Mouse (Mus musculus) subcutaneous adipose tissue, adult 2 months (tissue): Measurements from ENCODE around the gene 1700014D04Rik. TPM values are rescaled to one million over a fixed set of nuclear protein-coding genes. Genes with fewer than 3 reads are reported as not detected.

Experiments used
- polyA plus RNA-seq: library from polyadenylated mRNA; depleted of rRNA; stranded (reverse); fragments of >200 nt; gene quantifications from 2 replicates; pipeline ENCODE4 v1.2.3, GENCODE M21; 2012; ENCODE audit warnings: low replicate concordance; rRNA removed

1700014D04Rik gene
- polyA plus RNA-seq: not detected in 2 replicates

DNA sequence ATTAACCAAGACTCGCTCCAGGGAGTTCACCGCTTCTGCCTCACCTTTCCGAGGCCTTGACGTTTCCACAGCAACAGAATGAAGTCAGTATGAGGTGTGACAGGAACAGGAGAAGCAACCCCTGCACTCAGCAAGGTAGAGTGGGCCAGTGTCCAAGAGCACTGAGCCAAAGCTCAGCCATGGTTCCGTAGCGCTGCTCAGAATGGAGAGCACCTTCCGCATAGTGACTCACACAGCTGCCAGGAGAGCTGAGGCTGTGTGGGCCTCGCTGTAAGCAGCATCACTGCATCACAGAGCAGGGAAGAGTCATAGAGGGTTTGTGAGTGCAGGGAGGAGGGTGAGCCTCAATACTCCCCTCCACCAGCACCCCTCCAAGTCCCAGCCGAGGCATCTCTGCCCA is at the start of gene 1700014D04Rik:
1700014D04Rik (minus strand) TSS at position 42 of the 400 bp plus-strand sequence.

DNA sequence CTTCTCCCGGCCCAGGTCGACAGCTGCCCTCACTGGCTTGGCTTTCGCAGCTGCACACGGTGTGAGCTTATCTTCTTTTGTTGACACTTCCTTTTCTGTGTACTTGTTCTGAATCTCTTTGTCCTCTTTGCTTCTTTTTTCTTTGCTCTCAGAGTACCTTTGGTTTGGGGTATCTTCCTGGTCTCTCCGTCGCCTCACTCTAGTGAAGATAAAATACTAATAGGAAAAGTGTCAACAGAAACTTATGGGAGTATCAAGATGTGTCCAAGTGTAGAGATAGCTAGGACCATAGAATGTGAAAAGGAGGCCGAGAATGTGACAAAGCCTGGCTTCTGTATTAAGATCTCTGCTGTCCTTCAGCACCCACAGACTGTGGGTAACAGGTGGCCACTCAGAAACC is 35.6 kb upstream of the 1700014D04Rik start, which contains the start of gene Gm49354:
Gm49354 (minus strand) TSS at position 101 of the 400 bp plus-strand sequence.

DNA sequence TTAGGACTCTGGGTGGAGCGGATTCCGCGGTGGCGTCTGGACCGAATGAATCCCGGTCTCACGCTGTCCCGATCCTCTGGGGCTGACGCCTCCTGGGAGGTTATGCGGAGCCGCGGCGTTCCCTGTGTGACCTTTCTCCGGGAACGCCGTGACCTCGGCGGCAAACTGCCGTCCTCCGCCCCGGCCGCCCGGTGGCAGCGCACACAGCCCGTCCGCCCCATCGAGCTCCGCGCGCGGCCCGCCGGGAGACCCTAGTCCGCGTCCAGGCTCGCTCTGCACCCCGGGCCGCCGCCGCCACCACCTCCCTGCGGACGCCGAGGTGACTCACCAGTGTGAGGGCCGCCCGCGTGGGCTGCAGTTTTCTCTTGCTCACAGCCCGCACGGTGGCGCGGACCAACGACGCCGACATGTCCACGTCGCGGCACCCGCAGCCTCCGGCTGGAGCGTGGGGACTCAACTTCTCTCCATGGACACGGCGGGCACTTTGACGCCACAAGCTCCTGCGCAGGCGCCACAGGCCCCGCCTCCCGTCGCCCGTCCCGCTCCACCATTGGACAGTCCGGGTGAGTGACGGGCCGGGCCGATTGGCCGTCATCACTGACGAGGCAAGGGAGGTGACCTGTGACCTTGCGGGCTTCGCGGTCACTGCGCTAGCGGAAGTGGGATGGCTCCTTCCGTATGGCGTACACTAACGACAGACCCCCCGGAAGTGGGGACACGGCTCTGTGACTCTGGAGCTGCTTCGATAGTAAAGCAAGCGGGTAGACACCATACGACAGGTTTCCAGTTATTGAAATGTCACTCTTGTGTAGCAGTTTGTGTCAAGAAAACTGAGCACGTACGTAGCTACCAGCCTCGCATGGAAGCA is 23.0 kb upstream of the 1700014D04Rik start, which contains the start of gene Isca1:
Isca1 (minus strand) TSS at position 515 of the 868 bp plus-strand sequence.

DNA sequence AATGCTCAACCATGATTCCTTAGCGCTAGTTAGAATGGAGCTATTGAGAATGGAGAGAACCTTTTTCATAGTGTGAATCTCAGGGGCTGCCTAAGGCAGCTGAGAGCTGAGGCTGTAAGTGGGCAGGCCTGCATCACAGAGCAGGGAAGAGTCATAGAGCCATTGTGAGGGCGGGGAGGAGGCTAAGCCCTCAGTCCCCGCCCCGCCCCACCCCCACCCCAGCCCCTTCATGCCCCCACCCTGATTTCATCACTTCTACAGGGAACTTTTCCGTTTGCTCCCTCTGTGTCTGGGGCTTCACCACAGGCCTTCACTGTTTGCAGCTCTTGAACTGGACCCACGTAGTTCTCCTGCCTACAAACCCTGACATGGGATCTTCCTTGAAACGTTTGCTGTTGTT is 14.9 kb downstream of the 1700014D04Rik start, which contains the start of gene Spata31d1d:
Spata31d1d (minus strand) TSS at position 101 of the 400 bp plus-strand sequence.

DNA sequence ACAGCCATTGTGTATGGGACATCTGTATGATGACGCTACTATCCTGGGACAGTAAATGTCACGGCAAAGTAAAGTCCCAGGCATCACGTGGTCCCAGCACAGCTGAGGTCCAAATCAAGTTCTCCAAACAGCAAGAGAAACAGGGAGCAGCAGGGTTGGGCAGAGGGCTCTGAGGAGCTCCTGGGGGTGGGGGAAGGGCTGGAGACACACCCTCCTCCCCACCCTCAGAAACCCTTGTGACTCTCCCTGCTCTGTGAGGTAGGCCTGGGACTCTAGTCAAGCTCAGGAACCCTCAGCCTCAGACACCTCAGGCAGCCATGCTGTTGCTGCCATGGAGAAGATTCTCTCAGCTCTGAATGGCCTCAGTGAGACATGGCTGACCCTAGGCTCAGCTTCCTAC is 34.6 kb downstream of the 1700014D04Rik start, which contains the start of gene Spata31d1b:
Spata31d1b (plus strand) TSS at position 301 of the 400 bp plus-strand sequence.

DNA sequence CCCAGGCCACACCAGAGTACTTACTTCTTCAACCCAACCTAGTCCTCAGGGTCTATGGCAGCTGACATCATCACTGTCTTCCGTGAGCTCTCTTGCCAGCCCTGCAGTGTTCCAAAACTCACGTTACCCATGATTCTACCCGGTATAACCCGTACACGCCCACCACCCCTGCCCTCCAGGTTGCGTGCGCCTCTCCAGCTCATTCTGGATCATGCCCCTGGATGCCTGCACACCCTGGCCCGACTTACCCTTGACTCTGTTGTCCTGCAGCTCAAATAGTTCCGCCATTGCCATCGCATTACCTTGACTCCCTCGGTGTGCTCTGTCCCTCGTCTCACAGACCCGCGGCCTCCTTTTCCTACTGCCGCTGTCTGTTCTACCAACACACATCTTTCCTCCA is 36.3 kb downstream of the 1700014D04Rik start, which contains the start of gene Spata31d1a:
Spata31d1a (minus strand) TSS at position 101 of the 400 bp plus-strand sequence.

DNA sequence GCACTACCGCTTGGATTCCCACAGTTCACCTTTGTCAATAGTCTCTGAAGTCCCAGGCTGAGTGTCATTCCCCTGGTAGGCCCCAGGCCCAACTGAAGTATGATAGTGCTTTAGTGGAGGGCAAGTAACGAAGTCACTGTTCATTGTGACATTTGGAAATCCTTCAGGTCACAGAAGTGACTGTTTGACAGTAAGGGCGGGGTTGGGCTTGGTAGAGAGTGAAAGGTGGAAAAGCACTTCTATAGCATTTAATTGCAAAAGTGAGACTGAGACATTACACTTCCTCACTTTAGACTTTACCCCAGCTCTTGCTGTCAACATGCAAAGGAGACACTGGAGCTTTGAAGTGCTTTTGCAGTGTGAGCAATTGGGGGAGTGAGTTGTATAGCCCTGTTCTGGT is 52.5 kb downstream of the 1700014D04Rik start, which contains the start of gene 4921517D22Rik:
4921517D22Rik (minus strand) TSS at position 101 of the 400 bp plus-strand sequence.

Other genes starting within 250 kb of the 1700014D04Rik start
- 12.0 and 12.8 TPM in 2 replicates for gene Agtpbp1, start 161.5 kb downstream of the 1700014D04Rik start, polyA plus RNA-seq
- gene Naa35, start 161.5 kb downstream of the 1700014D04Rik start, polyA plus RNA-seq: 30.7 and 41.2 TPM in 2 replicates
- 7.3 and 14.4 TPM in 2 replicates for gene Golm1, start 70.9 kb downstream of the 1700014D04Rik start, polyA plus RNA-seq
- not detected in 2 replicates for gene 4921517D22Rik, start 52.6 kb downstream of the 1700014D04Rik start, polyA plus RNA-seq
- gene Spata31d1a, start 36.4 kb downstream of the 1700014D04Rik start, polyA plus RNA-seq: not detected in 2 replicates
- not detected in 2 replicates for gene Spata31d1b, start 34.5 kb downstream of the 1700014D04Rik start, polyA plus RNA-seq
- not detected in 2 replicates for gene Spata31d1d, start 15.0 kb downstream of the 1700014D04Rik start, polyA plus RNA-seq
- 142 and 167 TPM in 2 replicates for gene Isca1, start 23.1 kb upstream of the 1700014D04Rik start, polyA plus RNA-seq
- gene Gm49354, start 35.5 kb upstream of the 1700014D04Rik start, polyA plus RNA-seq: not detected in 2 replicates
- 20.1 and 28.4 TPM in 2 replicates for gene Tut7, start 76.4 kb upstream of the 1700014D04Rik start, polyA plus RNA-seq